ENCODE assay signal across 8 mouse cellular contexts in genomic region chr19:45058841-45059240, GRCm38 (mm10). TPM values are rescaled to one million over a fixed set of nuclear protein-coding genes. Genes with fewer than 3 reads are reported as not detected.
DNase-seq lines count a peak whose midpoint lies in the region; ATAC-seq and TF ChIP-seq lines count a peak whose summit lies in the region.

No protein-coding gene starts in this region.

- no peak for DNase-seq in heart, adult 18-20 months
- peak; percentile 31 for DNase-seq in liver, postnatal 0 days
- DNase-seq in right cerebral cortex, postnatal 4 days: no peak
- no peak for DNase-seq in urinary bladder, adult 2 months (ENCODE audit: low spot score)
- no peak for DNase-seq in adipocyte (ENCODE audit: low spot score)

- 0 out of 2 replicates have a peak, but pooled peaks have one; percentile 3 for ATAC-seq in heart, embryonic 11.5 days (replicated peaks; ENCODE audit: insufficient number of reproducible peaks, low FRiP score, low TSS enrichment)
- ATAC-seq in forebrain, embryonic 16.5 days: no peak
- ATAC-seq in liver, postnatal 0 days: peak; percentile 35

- H3K27ac ChIP-seq in heart, embryonic 11.5 days (ENCODE audit: low read depth, low read length): peak overlapping the region; percentile 98
- H3K27ac ChIP-seq in forebrain, embryonic 16.5 days (ENCODE audit: low read length): peak overlapping the region; percentile 95
- peak overlapping the region; percentile 96 for H3K27ac ChIP-seq in liver, postnatal 0 days (ENCODE audit: low read depth)

- WGBS in heart, embryonic 11.5 days (ENCODE audit: insufficient replicate concordance): 2% methylated on average over 14 of the region's 14 CpGs
- 1% methylated on average over 14 of the region's 14 CpGs for WGBS in forebrain, embryonic 16.5 days
- WGBS in liver, postnatal 0 days (ENCODE audit: insufficient replicate concordance): 1% methylated on average over 14 of the region's 14 CpGs

- H3K36me3 ChIP-seq in heart, embryonic 11.5 days (ENCODE audit: control insufficient read depth, insufficient read depth, low read length): no peaks in the 10 kb centered on the region
- H3K36me3 ChIP-seq in E14TG2a.4 (ENCODE audit: insufficient read depth, low read length): no peaks in the 10 kb centered on the region
- 0 out of 2 replicates have a peak, but pooled peaks cover 5% of the 10 kb centered on the region for H3K36me3 ChIP-seq in forebrain, embryonic 16.5 days (ENCODE audit: control insufficient read depth, insufficient read depth)
- no peaks in the 10 kb centered on the region for H3K36me3 ChIP-seq in liver, postnatal 0 days (replicated peaks; ENCODE audit: insufficient read depth, low read length)

- peaks cover 11% of the 10 kb centered on the region; the same call in 1 of the 2 replicates for H3K4me1 ChIP-seq in heart, embryonic 11.5 days (ENCODE audit: control insufficient read depth, insufficient read depth, low read length)
- peaks cover 42% of the 10 kb centered on the region for H3K4me1 ChIP-seq in E14TG2a.4 (replicated peaks; ENCODE audit: low read depth, low read length)
- H3K4me1 ChIP-seq in forebrain, embryonic 16.5 days (replicated peaks; ENCODE audit: control insufficient read depth, insufficient read depth, low read length): peaks cover 18% of the 10 kb centered on the region
- peaks cover 27% of the 10 kb centered on the region for H3K4me1 ChIP-seq in liver, postnatal 0 days (ENCODE audit: insufficient read depth)

- peaks cover 2% of the 10 kb centered on the region for H3K27me3 ChIP-seq in heart, embryonic 11.5 days (ENCODE audit: control insufficient read depth, insufficient read depth, low read length)
- H3K27me3 ChIP-seq in E14TG2a.4 (ENCODE audit: insufficient read depth, low read length): peaks cover 2% of the 10 kb centered on the region; the same call in 1 of the 2 replicates
- peaks cover 3% of the 10 kb centered on the region; the same call in 1 of the 2 replicates for H3K27me3 ChIP-seq in forebrain, embryonic 16.5 days (replicated peaks; ENCODE audit: control insufficient read depth, insufficient read depth, low read length)
- peaks cover 2% of the 10 kb centered on the region; the same call in 1 of the 2 replicates for H3K27me3 ChIP-seq in liver, postnatal 0 days (ENCODE audit: insufficient read depth, low read length)

- peak overlapping the region; percentile 91 for H3K9ac ChIP-seq in heart, embryonic 11.5 days (ENCODE audit: low read depth, low read length)
- H3K9ac ChIP-seq in forebrain, embryonic 16.5 days (replicated peaks; ENCODE audit: low read depth, low read length): peak overlapping the region; percentile 84
- peak overlapping the region; percentile 85 for H3K9ac ChIP-seq in liver, postnatal 0 days (replicated peaks)

- no peak for TF ChIP-seq EP300 in liver, postnatal 0 days (IDR thresholded peaks at IDR 0.05; ENCODE audit: low read depth)

- peak overlapping the region; percentile 89 for H3K4me2 ChIP-seq in heart, embryonic 11.5 days
- H3K4me2 ChIP-seq in forebrain, embryonic 16.5 days (ENCODE audit: low read length): peak overlapping the region; percentile 65
- peak overlapping the region; percentile 95 for H3K4me2 ChIP-seq in liver, postnatal 0 days (ENCODE audit: low read depth, low read length)

- no peak for TF ChIP-seq CTCF in E14TG2a.4 (conservative IDR thresholded peaks at IDR 0.05; ENCODE audit: low read length)
- no peak for TF ChIP-seq CTCF in liver, postnatal 0 days (IDR thresholded peaks at IDR 0.05; ENCODE audit: low read depth)

- peak overlapping the region; percentile 71 for H3K4me3 ChIP-seq in heart, embryonic 11.5 days (ENCODE audit: low read depth, low read length)
- H3K4me3 ChIP-seq in E14TG2a.4 (replicated peaks; ENCODE audit: low read length): peak overlapping the region; percentile 85
- peak overlapping the region; percentile 67 for H3K4me3 ChIP-seq in forebrain, embryonic 16.5 days (replicated peaks; ENCODE audit: low read length)
- peak overlapping the region; percentile 76 for H3K4me3 ChIP-seq in liver, postnatal 0 days (ENCODE audit: low read depth, low read length)

- no peaks in the 10 kb centered on the region for H3K9me3 ChIP-seq in heart, embryonic 11.5 days (replicated peaks; ENCODE audit: control insufficient read depth, low read length)
- H3K9me3 ChIP-seq in E14TG2a.4 (ENCODE audit: low read length): no peaks in the 10 kb centered on the region
- H3K9me3 ChIP-seq in forebrain, embryonic 16.5 days (ENCODE audit: control insufficient read depth, low read length): no peaks in the 10 kb centered on the region
- no peaks in the 10 kb centered on the region for H3K9me3 ChIP-seq in liver, postnatal 0 days (ENCODE audit: low read length)

RNA-seq across cellular contexts. Expression of gene Sfxn3, which starts 11.5 kb away (rescaled TPM):
- 16.0 and 18.8 TPM in 2 replicates for polyA plus RNA-seq in heart, embryonic 11.5 days (2014; fragmentation: Nextera tagmentation; extraction: Ambion mirVana)
- 1 to 10 TPM; 7.8 to 8.9 TPM for total RNA-seq in heart, adult 18-20 months (2021)
- 69.5 and 80.3 TPM in 2 replicates for polyA plus RNA-seq in forebrain, embryonic 16.5 days (2015; fragmentation: Nextera tagmentation; extraction: Ambion mirVana)
- 2.5 and 2.8 TPM in 2 replicates for polyA plus RNA-seq in liver, postnatal 0 days (2015; fragmentation: Nextera tagmentation; extraction: Ambion mirVana)
- polyA plus RNA-seq in urinary bladder, adult 2 months (2012; rRNA removed): 46.3 and 51.2 TPM in 2 replicates

RNA-seq across cellular contexts. Expression of gene Pdzd7, which starts 13.3 kb away (rescaled TPM):
- 0.21 TPM in 1 of 2 replicates, not detected in the other for polyA plus RNA-seq in heart, embryonic 11.5 days (2014; fragmentation: Nextera tagmentation; extraction: Ambion mirVana)
- total RNA-seq in heart, adult 18-20 months (2021): not detected
- 1.9 and 2.7 TPM in 2 replicates for polyA plus RNA-seq in forebrain, embryonic 16.5 days (2015; fragmentation: Nextera tagmentation; extraction: Ambion mirVana)
- not detected in 2 replicates for polyA plus RNA-seq in liver, postnatal 0 days (2015; fragmentation: Nextera tagmentation; extraction: Ambion mirVana)
- polyA plus RNA-seq in urinary bladder, adult 2 months (2012; rRNA removed): 0.99 and 1.1 TPM in 2 replicates

RNA-seq across cellular contexts. Expression of gene Kazald1, which starts 16.2 kb away (rescaled TPM):
- polyA plus RNA-seq in heart, embryonic 11.5 days (2014; fragmentation: Nextera tagmentation; extraction: Ambion mirVana): 2.7 and 2.9 TPM in 2 replicates
- total RNA-seq in heart, adult 18-20 months (2021): 1 to 10 TPM; 3.3 to 4.1 TPM
- 0.80 and 3.4 TPM in 2 replicates for polyA plus RNA-seq in forebrain, embryonic 16.5 days (2015; fragmentation: Nextera tagmentation; extraction: Ambion mirVana)
- polyA plus RNA-seq in liver, postnatal 0 days (2015; fragmentation: Nextera tagmentation; extraction: Ambion mirVana): 0.30 and 0.38 TPM in 2 replicates
- 24.9 and 25.1 TPM in 2 replicates for polyA plus RNA-seq in urinary bladder, adult 2 months (2012; rRNA removed)

RNA-seq across cellular contexts. Expression of gene Lzts2, which starts 44.6 kb away (rescaled TPM):
- 35.3 and 38.4 TPM in 2 replicates for polyA plus RNA-seq in heart, embryonic 11.5 days (2014; fragmentation: Nextera tagmentation; extraction: Ambion mirVana)
- 10 to 100 TPM; 55.3 to 58.9 TPM for total RNA-seq in heart, adult 18-20 months (2021)
- polyA plus RNA-seq in forebrain, embryonic 16.5 days (2015; fragmentation: Nextera tagmentation; extraction: Ambion mirVana): 18.2 and 19.5 TPM in 2 replicates
- 5.7 and 7.2 TPM in 2 replicates for polyA plus RNA-seq in liver, postnatal 0 days (2015; fragmentation: Nextera tagmentation; extraction: Ambion mirVana)
- 54.3 and 71.9 TPM in 2 replicates for polyA plus RNA-seq in urinary bladder, adult 2 months (2012; rRNA removed)

RNA-seq across cellular contexts. Expression of gene Mrpl43, which starts 52.6 kb away (rescaled TPM):
- polyA plus RNA-seq in heart, embryonic 11.5 days (2014; fragmentation: Nextera tagmentation; extraction: Ambion mirVana): 63.0 and 64.3 TPM in 2 replicates
- total RNA-seq in heart, adult 18-20 months (2021): 10 to 100 TPM; 54.3 to 58.2 TPM
- polyA plus RNA-seq in forebrain, embryonic 16.5 days (2015; fragmentation: Nextera tagmentation; extraction: Ambion mirVana): 76.9 and 81.8 TPM in 2 replicates
- 43.6 and 43.8 TPM in 2 replicates for polyA plus RNA-seq in liver, postnatal 0 days (2015; fragmentation: Nextera tagmentation; extraction: Ambion mirVana)
- polyA plus RNA-seq in urinary bladder, adult 2 months (2012; rRNA removed): 54.6 and 64.0 TPM in 2 replicates
